Mouse (Mus musculus) ES-Bruce4 (cell line): ENCODE results near the gene Polr1c. TPM values are rescaled to one million over a fixed set of nuclear protein-coding genes. Genes with fewer than 3 reads are reported as not detected.

ENCODE experiments used
- H3K27ac ChIP-seq: 2 replicates; pipeline ENCODE4 v1.5.1; 2012; ENCODE audit warnings: low read length, inconsistent platforms; ENCODE audit not compliant: insufficient read depth
- H3K27me3 ChIP-seq: 2 replicates; pipeline ENCODE4 v1.6.1; 2012; ENCODE audit warnings: mild to moderate bottlenecking, low read length, inconsistent platforms; ENCODE audit not compliant: control insufficient read depth, poor library complexity, insufficient read depth, severe bottlenecking
- H3K36me3 ChIP-seq: 2 replicates; pipeline ENCODE4 v1.6.1; 2012; ENCODE audit warnings: inconsistent platforms, mild to moderate bottlenecking, low read length, moderate library complexity; ENCODE audit not compliant: control insufficient read depth, poor library complexity, insufficient read depth, severe bottlenecking
- H3K4me1 ChIP-seq: one replicate; pipeline ENCODE4 v1.8.1; 2011; ENCODE audit warnings: low read length; ENCODE audit not compliant: control insufficient read depth, insufficient read depth
- H3K4me3 ChIP-seq: 2 replicates; pipeline ENCODE4 v1.5.1; 2011; ENCODE audit warnings: low read depth, mild to moderate bottlenecking, low read length
- H3K9ac ChIP-seq: 2 replicates; pipeline ENCODE4 v1.6.1; 2012; ENCODE audit warnings: low read depth, mild to moderate bottlenecking, inconsistent platforms; ENCODE audit not compliant: poor library complexity, severe bottlenecking
- H3K9me3 ChIP-seq: replicated peaks from 2 replicates; pipeline ENCODE4 v1.6.1; 2012; ENCODE audit warnings: mild to moderate bottlenecking, low read length, inconsistent platforms; ENCODE audit not compliant: control insufficient read depth, poor library complexity, insufficient read depth, severe bottlenecking
- CTCF ChIP-seq: IDR thresholded peaks from one replicate; pipeline ENCODE4 v1.8.1; 2011; ENCODE audit warnings: low read depth, low read length
- EP300 ChIP-seq: IDR thresholded peaks from 2 replicates; pipeline ENCODE4 v1.6.1; 2011; ENCODE audit warnings: low read depth, low read length; ENCODE audit not compliant: insufficient read depth
- POLR2A ChIP-seq: IDR thresholded peaks from one replicate; pipeline ENCODE4 v1.8.1; 2011; ENCODE audit warnings: low read length; ENCODE audit not compliant: insufficient read depth
- polyA plus RNA-seq: library from polyadenylated mRNA; stranded (reverse); fragments of >200 nt; gene quantifications from 2 replicates; pipeline ENCODE4 v1.2.4, GENCODE M21; 2011; ENCODE audit warnings: low read depth; ENCODE audit not compliant: missing spikeins, insufficient read depth, insufficient read length

Gene Polr1c
- 106 and 133 TPM in 2 replicates for polyA plus RNA-seq

GRCm38 (mm10) chr17:46247512-46248188 lies at the start of gene Polr1c, which contains the start of gene Yipf3:
Gene Polr1c, minus strand, starts transcription at chr17:46248054.
Gene Yipf3, plus strand, starts transcription at chr17:46248080.
- no peaks in the 10 kb centered on the region for H3K9me3 ChIP-seq
- H3K27me3 ChIP-seq: no peaks in the 10 kb centered on the region
- peak; percentile 48 for TF ChIP-seq POLR2A
- TF ChIP-seq EP300: no peak
- H3K27ac ChIP-seq: no peak within 1 kb of the TSS
- no peaks in the 10 kb centered on the region for H3K4me1 ChIP-seq
- peak within 1 kb of the TSS; percentile 95 for H3K9ac ChIP-seq
- peaks cover 37% of the 10 kb centered on the region for H3K36me3 ChIP-seq
- peak within 1 kb of the TSS; percentile 91 for H3K4me3 ChIP-seq

- no peaks in the 10 kb centered on the region for H3K9me3 ChIP-seq
- H3K9ac ChIP-seq: no peak overlapping the region
- H3K27me3 ChIP-seq: peaks cover 12% of the 10 kb centered on the region
- H3K4me1 ChIP-seq: no peaks in the 10 kb centered on the region
- no peaks in the 10 kb centered on the region for H3K36me3 ChIP-seq
- TF ChIP-seq POLR2A: no peak
- TF ChIP-seq EP300: no peak
- TF ChIP-seq CTCF: no peak
- peak overlapping the region; percentile 62; the same call in 1 of the 2 replicates for H3K4me3 ChIP-seq
- no peak overlapping the region for H3K27ac ChIP-seq
Measured at GRCm38 (mm10) chr17:46297028-46297363, 49.1 kb upstream of the Polr1c start.

- Histone ChIP-seq H3K4me1 (no peaks in the 10 kb centered on the region), H3K36me3 (no peaks in the 10 kb centered on the region), H3K9ac (no peak overlapping the region), H3K27me3 (peaks cover 12% of the 10 kb centered on the region), H3K9me3 (no peaks in the 10 kb centered on the region), H3K27ac (no peak overlapping the region), H3K4me3 (no peak overlapping the region)
- TF ChIP-seq POLR2A (no peak), EP300 (no peak), CTCF (no peak)
Measured at GRCm38 (mm10) chr17:46296601-46297000, 48.7 kb upstream of the Polr1c start.

GRCm38 (mm10) chr17:46287678-46288095 lies 39.8 kb upstream of the Polr1c start:
- Histone ChIP-seq H3K9ac (no peak overlapping the region), H3K4me3 (no peak overlapping the region), H3K36me3 (no peaks in the 10 kb centered on the region), H3K4me1 (peaks cover 18% of the 10 kb centered on the region), H3K27ac (peak overlapping the region; percentile 23; the same call in 1 of the 2 replicates), H3K9me3 (no peaks in the 10 kb centered on the region), H3K27me3 (no peaks in the 10 kb centered on the region)
- TF ChIP-seq EP300 (0 out of 2 replicates have a peak, but pooled peaks have one; percentile 19), CTCF (no peak)

GRCm38 (mm10) chr17:46285407-46285806 lies 37.6 kb upstream of the Polr1c start:
- H3K9me3 ChIP-seq: no peaks in the 10 kb centered on the region
- no peak overlapping the region for H3K27ac ChIP-seq
- no peak overlapping the region for H3K4me3 ChIP-seq
- H3K4me1 ChIP-seq: peaks cover 18% of the 10 kb centered on the region
- peaks cover 5% of the 10 kb centered on the region; the same call in 1 of the 2 replicates for H3K36me3 ChIP-seq
- H3K27me3 ChIP-seq: no peaks in the 10 kb centered on the region
- TF ChIP-seq EP300 (no peak), CTCF (no peak), POLR2A (no peak)
- no peak overlapping the region for H3K9ac ChIP-seq

- Histone ChIP-seq H3K9ac (no peak overlapping the region), H3K4me3 (no peak overlapping the region), H3K27ac (no peak overlapping the region), H3K27me3 (no peaks in the 10 kb centered on the region), H3K9me3 (no peaks in the 10 kb centered on the region), H3K36me3 (peaks cover 12% of the 10 kb centered on the region), H3K4me1 (peaks cover 18% of the 10 kb centered on the region)
- TF ChIP-seq EP300: 0 out of 2 replicates have a peak, but pooled peaks have one; percentile 5
- no peak for TF ChIP-seq CTCF
Measured at GRCm38 (mm10) chr17:46284653-46285052, 36.8 kb upstream of the Polr1c start.
